Mouse (Mus musculus) liver, embryonic 16.5 days (tissue): ENCODE measurements at regions not wholly inside any gene's neighbourhood (a gene's known extent, or its start where the extent isn't known, plus 50 kb on each side); places are given as distances from the start of the nearest gene placed in this dataset.

Experiments
- ATAC-seq: fragments of 200-750 bp; cut with Nextera tagmentation; 2 replicates; pipeline ENCODE4 v1.8.0; 2017; ENCODE audit warnings: low read depth, mild to moderate bottlenecking, moderate number of reproducible peaks, moderate library complexity
- H3K27ac ChIP-seq: fragments of 300-500 bp; sonication (generic); 2 replicates; pipeline ENCODE4 v1.5.1; 2014; ENCODE audit warnings: mild to moderate bottlenecking, low read length
- H3K27me3 ChIP-seq: fragments of 300-500 bp; sonication (generic); 2 replicates; pipeline ENCODE4 v1.6.1; 2014; ENCODE audit warnings: low read depth, low read length, mixed read lengths; ENCODE audit not compliant: control insufficient read depth, insufficient read depth
- H3K36me3 ChIP-seq: fragments of 300-500 bp; sonication (generic); 2 replicates; pipeline ENCODE4 v1.6.1; 2014; ENCODE audit warnings: mild to moderate bottlenecking; ENCODE audit not compliant: control insufficient read depth, insufficient read depth
- H3K4me1 ChIP-seq: fragments of 300-500 bp; sonication (generic); 2 replicates; pipeline ENCODE4 v1.6.1; 2014; ENCODE audit warnings: low read depth, low read length, mixed read lengths; ENCODE audit not compliant: control insufficient read depth
- H3K4me2 ChIP-seq: fragments of 300-500 bp; sonication (generic); 2 replicates; pipeline ENCODE4 v1.6.1; 2014; ENCODE audit warnings: low read depth, low read length, mixed read lengths
- H3K4me3 ChIP-seq: fragments of 300-500 bp; sonication (generic); 2 replicates; pipeline ENCODE4 v1.5.1; 2014; ENCODE audit warnings: low read depth, mild to moderate bottlenecking, low read length
- H3K9ac ChIP-seq: fragments of 300-500 bp; sonication (generic); 2 replicates; pipeline ENCODE4 v1.6.1; 2014; ENCODE audit warnings: low read depth, low read length
- H3K9me3 ChIP-seq: fragments of 300-500 bp; sonication (generic); replicated peaks from 2 replicates; pipeline ENCODE4 v1.6.1; 2016; ENCODE audit warnings: low read length; ENCODE audit not compliant: control insufficient read depth
- WGBS: fragments of 180-500 bp; shearing (Covaris S2); extraction: QIAGEN DNeasy Blood & Tissue Kit; methylation state at CpG from one replicate; pipeline ENCODE4 v1.1.7; 2014; ENCODE audit not compliant: insufficient replicate concordance; 5-methylcytosine and 5-hydroxymethylcytosine counted together

DNA sequence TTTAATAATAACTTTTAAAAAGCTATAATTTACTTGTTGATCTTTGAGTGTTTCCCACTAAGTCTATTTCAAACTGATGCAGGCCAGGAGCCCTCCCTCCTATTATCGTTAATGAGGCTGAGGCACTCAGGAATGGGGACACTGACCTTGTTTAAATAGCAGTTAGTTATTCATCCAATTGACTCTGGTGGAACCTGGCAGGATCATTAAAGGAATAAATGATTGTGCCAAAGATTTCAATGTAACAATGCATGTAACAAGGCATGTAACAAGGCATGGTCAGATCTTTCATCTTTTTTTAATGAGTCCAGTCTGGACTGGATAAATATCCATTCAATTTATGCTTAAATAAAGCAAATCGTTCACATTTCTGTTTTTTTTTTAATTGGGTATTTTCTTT, 393.6 kb upstream of the Gm10800 start:
- Histone ChIP-seq H3K9me3 (no peaks in the 10 kb centered on the region), H3K4me3 (no peak overlapping the region), H3K27me3 (no peaks in the 10 kb centered on the region), H3K27ac (no peak overlapping the region), H3K36me3 (no peaks in the 10 kb centered on the region), H3K4me1 (no peaks in the 10 kb centered on the region), H3K9ac (no peak overlapping the region), H3K4me2 (no peak overlapping the region)
- WGBS, result 56% methylated on average over 2 of the region's 2 CpGs
- ATAC-seq, result no peak

- H3K36me3 ChIP-seq, result no peaks in the 10 kb centered on the region
- WGBS, result 64% methylated on average over 1 of the region's 1 CpGs
- no peaks in the 10 kb centered on the region for H3K4me1 ChIP-seq
- H3K27ac ChIP-seq, result no peak overlapping the region
- H3K4me2 ChIP-seq, result no peak overlapping the region
- H3K9me3 ChIP-seq, result no peaks in the 10 kb centered on the region
- no peaks in the 10 kb centered on the region for H3K27me3 ChIP-seq
- no peak for ATAC-seq
- no peak overlapping the region for H3K4me3 ChIP-seq
- no peak overlapping the region for H3K9ac ChIP-seq
Measured at GRCm38 (mm10) chr2:99046557-99047233, 379.6 kb upstream of the Gm10800 start.

DNA sequence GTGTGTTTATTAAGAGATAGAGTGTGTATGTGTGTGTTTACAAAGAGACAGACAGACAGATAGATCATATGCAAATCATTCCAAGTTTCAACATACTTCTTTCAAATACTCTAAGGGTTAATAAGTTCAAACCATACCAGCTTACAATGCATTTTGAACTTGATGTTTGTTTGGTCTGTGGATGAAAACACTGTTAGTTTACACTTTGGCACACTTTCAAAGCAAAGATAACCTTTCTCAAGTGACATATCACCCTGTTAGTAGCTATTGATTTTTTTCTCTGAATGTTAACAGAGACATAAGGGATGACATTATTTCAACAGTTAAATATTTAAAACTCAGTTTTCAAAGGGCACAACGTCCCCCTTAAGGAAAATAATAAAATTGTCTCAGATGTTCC, 329.5 kb upstream of the Gm10800 start:
- H3K27ac ChIP-seq, result no peak overlapping the region
- 0 out of 2 replicates have a peak, but pooled peaks have one; percentile 11 for ATAC-seq
- H3K4me3 ChIP-seq, result no peak overlapping the region
- H3K9me3 ChIP-seq, result no peaks in the 10 kb centered on the region
- no peaks in the 10 kb centered on the region for H3K27me3 ChIP-seq
- no peaks in the 10 kb centered on the region for H3K36me3 ChIP-seq
- WGBS, result 19% methylated on average over 1 of the region's 1 CpGs
- no peak overlapping the region for H3K9ac ChIP-seq
- H3K4me1 ChIP-seq, result no peaks in the 10 kb centered on the region
- H3K4me2 ChIP-seq, result no peak overlapping the region

DNA sequence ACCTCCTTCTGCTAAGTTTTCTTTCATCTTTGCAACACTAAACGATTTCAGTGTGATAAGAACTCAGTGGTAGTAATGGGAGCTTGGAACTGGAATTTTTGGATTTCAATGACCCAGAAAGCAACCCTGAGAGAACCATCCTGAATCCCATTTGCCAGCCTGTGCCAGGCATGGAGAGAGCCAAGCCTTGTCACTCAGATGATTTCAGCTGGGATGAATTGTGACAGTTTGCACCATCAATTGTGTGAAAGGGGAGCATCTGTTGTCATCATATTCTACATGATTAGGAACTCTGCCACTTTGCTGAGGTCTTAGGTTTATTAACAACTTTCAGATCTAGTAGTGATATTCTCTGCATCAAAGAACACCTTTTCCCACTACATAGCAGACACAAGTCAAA, 328.4 kb upstream of the Gm10800 start:
- Histone ChIP-seq H3K9me3 (no peaks in the 10 kb centered on the region), H3K4me1 (no peaks in the 10 kb centered on the region), H3K27me3 (no peaks in the 10 kb centered on the region), H3K27ac (no peak overlapping the region), H3K36me3 (no peaks in the 10 kb centered on the region), H3K4me3 (no peak overlapping the region), H3K9ac (no peak overlapping the region), H3K4me2 (no peak overlapping the region)
- no peak for ATAC-seq
- 34% methylated on average over 1 of the region's 1 CpGs for WGBS

- no peak overlapping the region for H3K27ac ChIP-seq
- no peaks in the 10 kb centered on the region for H3K9me3 ChIP-seq
- ATAC-seq, result no peak
- no peaks in the 10 kb centered on the region for H3K4me1 ChIP-seq
- no peak overlapping the region for H3K4me2 ChIP-seq
- H3K36me3 ChIP-seq, result no peaks in the 10 kb centered on the region
- no peaks in the 10 kb centered on the region for H3K27me3 ChIP-seq
- H3K4me3 ChIP-seq, result no peak overlapping the region
- no peak overlapping the region for H3K9ac ChIP-seq
Measured at GRCm38 (mm10) chr2:98954585-98954984, 287.5 kb upstream of the Gm10800 start.
